11 mouse cellular contexts compared by ENCODE assay signal in the genomic region with DNA sequence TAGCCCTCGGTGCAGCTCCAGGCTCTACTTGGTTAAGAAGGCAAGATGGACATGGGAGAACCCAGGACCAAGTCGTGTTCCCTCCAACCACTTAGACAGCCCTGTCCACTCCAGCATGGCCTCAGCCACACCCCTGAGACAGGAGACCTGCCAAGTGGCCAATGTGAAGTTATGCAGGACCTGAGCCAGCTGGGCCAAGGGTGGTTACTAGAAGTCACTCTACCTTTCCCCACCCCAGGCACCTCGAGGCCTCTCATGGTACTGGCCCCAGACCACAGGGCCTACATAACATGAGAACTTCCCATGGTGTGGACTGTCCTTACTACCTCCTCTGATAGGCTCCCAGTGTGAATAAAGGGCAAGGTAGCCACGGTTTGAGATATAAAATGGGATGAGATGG. TPM values are rescaled to one million over a fixed set of nuclear protein-coding genes. Genes with fewer than 3 reads are reported as not detected.
DNase-seq lines count a peak whose midpoint lies in the region; ATAC-seq lines count a peak whose summit lies in the region.
"Had no signal": no experiment of that assay in that cellular context is flagged by ENCODE, and none has a peak within 500 bp of the region (broad histone marks: within the 10 kb centered on the region; RNA-seq: fewer than 3 reads in every experiment).

No protein-coding gene starts in this region.

- H3K36me3 ChIP-seq in heart, embryonic 11.5 days (ENCODE audit: control insufficient read depth, insufficient read depth, low read length) = no peaks in the 10 kb centered on the region

- peaks cover 71% of the 10 kb centered on the region for H3K4me1 ChIP-seq in heart, embryonic 11.5 days (ENCODE audit: control insufficient read depth, insufficient read depth, low read length)

- ATAC-seq in heart, embryonic 11.5 days (replicated peaks; ENCODE audit: insufficient number of reproducible peaks, low FRiP score, low TSS enrichment) = no peak
- no peak for ATAC-seq in CD4-positive, CD25-positive, alpha-beta regulatory T cell, adult 4 months

- H3K9me3 ChIP-seq in heart, embryonic 11.5 days (replicated peaks; ENCODE audit: control insufficient read depth, low read length) = no peaks in the 10 kb centered on the region

- no peak overlapping the region for H3K4me2 ChIP-seq in heart, embryonic 11.5 days

- H3K4me3 ChIP-seq in heart, embryonic 11.5 days (ENCODE audit: low read depth, low read length) = no peak overlapping the region

- H3K27me3 ChIP-seq in heart, embryonic 11.5 days (ENCODE audit: control insufficient read depth, insufficient read depth, low read length) = no peaks in the 10 kb centered on the region

- WGBS in heart, embryonic 11.5 days (ENCODE audit: insufficient replicate concordance) = 43% methylated on average over 4 of the region's 4 CpGs

- H3K9ac ChIP-seq in heart, embryonic 11.5 days (ENCODE audit: low read depth, low read length) = no peak overlapping the region

- H3K27ac ChIP-seq in heart, embryonic 11.5 days (ENCODE audit: low read depth, low read length) = 0 out of 2 replicates have a peak overlapping the region, but pooled peaks have one; percentile 29

- DNase-seq in lung, adult 18-20 months = peak; percentile 19 to 53
- no peak for DNase-seq in lung, postnatal 14 days
- DNase-seq in kidney, adult 9 months = peak; percentile 73
- peak; percentile 38 for DNase-seq in lung, postnatal 36 days
- DNase-seq in thymus, postnatal 0 days (ENCODE audit: low spot score) = no peak
- DNase-seq: cerebellum, postnatal 25 days; layer of hippocampus, adult 9-11 months; liver; thymus, postnatal 36 days had no signal

RNA-seq across cellular contexts. Expression of a gene that starts 19.4 kb away (rescaled TPM):
- polyA plus RNA-seq in heart, embryonic 11.5 days (2014; fragmentation: Nextera tagmentation; extraction: Ambion mirVana) = 10.3 and 10.6 TPM in 2 replicates
- 0.17 and 0.18 TPM in 2 replicates for polyA plus RNA-seq in thymus, postnatal 0 days (2015; fragmentation: Nextera tagmentation; extraction: Ambion mirVana)
- not detected for polyA plus RNA-seq in CD4-positive, CD25-positive, alpha-beta regulatory T cell, adult 4 months (2017; shearing (Covaris generic))

RNA-seq across cellular contexts. Expression of a gene that starts 40.2 kb away (rescaled TPM):
- 0.97 and 1.2 TPM in 2 replicates for polyA plus RNA-seq in heart, embryonic 11.5 days (2014; fragmentation: Nextera tagmentation; extraction: Ambion mirVana)
- polyA plus RNA-seq in thymus, postnatal 0 days (2015; fragmentation: Nextera tagmentation; extraction: Ambion mirVana) = 0.20 and 0.53 TPM in 2 replicates
- polyA plus RNA-seq in CD4-positive, CD25-positive, alpha-beta regulatory T cell, adult 4 months (2017; shearing (Covaris generic)) = not detected

RNA-seq across cellular contexts. Expression of a gene that starts 45.1 kb away (rescaled TPM):
- 0.69 and 1.6 TPM in 2 replicates for polyA plus RNA-seq in heart, embryonic 11.5 days (2014; fragmentation: Nextera tagmentation; extraction: Ambion mirVana)
- polyA plus RNA-seq in thymus, postnatal 0 days (2015; fragmentation: Nextera tagmentation; extraction: Ambion mirVana) = 0.36 and 0.52 TPM in 2 replicates
- not detected for polyA plus RNA-seq in CD4-positive, CD25-positive, alpha-beta regulatory T cell, adult 4 months (2017; shearing (Covaris generic))

RNA-seq across cellular contexts. Expression of a gene that starts 48.1 kb away (rescaled TPM):
- polyA plus RNA-seq in heart, embryonic 11.5 days (2014; fragmentation: Nextera tagmentation; extraction: Ambion mirVana) = not detected in 2 replicates
- polyA plus RNA-seq in thymus, postnatal 0 days (2015; fragmentation: Nextera tagmentation; extraction: Ambion mirVana) = 8.0 and 9.1 TPM in 2 replicates
- not detected for polyA plus RNA-seq in CD4-positive, CD25-positive, alpha-beta regulatory T cell, adult 4 months (2017; shearing (Covaris generic))

Comparison
In these comparisons a context has a peak if more than half of its experiments do, and no peak if none do; other contexts are left out.
1. DNase-seq: peak in lung, adult 18-20 months (2 of 2), kidney, adult 9 months (single experiment) and lung, postnatal 36 days (single experiment); none in lung, postnatal 14 days (single experiment) and thymus, postnatal 0 days (single experiment).